ENCODE assay signal across 9 mouse cellular contexts in genomic region chr5:124186465-124186854, GRCm38 (mm10).
DNase-seq lines count a peak whose midpoint lies in the region; ATAC-seq lines count a peak whose summit lies in the region.
"Had no signal": no experiment of that assay in that cellular context is flagged by ENCODE, and none has a peak within 500 bp of the region (broad histone marks: within the 10 kb centered on the region; RNA-seq: fewer than 3 reads in every experiment).

No protein-coding gene starts in this region.

- intact Hi-C loops in heart, postnatal 14 days (cut with DNase I) = no loop called here

- peak overlapping the region; percentile 90 to 92 for H3K27ac ChIP-seq in heart, embryonic 14.5 days (replicated peaks in 1 of 2; ENCODE audit: control insufficient read depth in 1 of 2, insufficient read depth in 1 of 2, low read depth in 2 of 2, low read length in 2 of 2)
- 0 out of 2 replicates have a peak overlapping the region, but pooled peaks have one; percentile 38 for H3K27ac ChIP-seq in limb, embryonic 10.5 days

- H3K36me3 ChIP-seq in heart, embryonic 14.5 days (ENCODE audit: control insufficient read depth, insufficient read depth, low read length) = no peaks in the 10 kb centered on the region
- H3K36me3 ChIP-seq in limb, embryonic 10.5 days = no peaks in the 10 kb centered on the region

- peak overlapping the region; percentile 71 for H3K9ac ChIP-seq in heart, embryonic 14.5 days (ENCODE audit: low read length)

- H3K27me3 ChIP-seq in heart, embryonic 14.5 days (ENCODE audit: control insufficient read depth, insufficient read depth, low read length) = no peaks in the 10 kb centered on the region
- H3K27me3 ChIP-seq in limb, embryonic 10.5 days (ENCODE audit: low read depth, poor library complexity, severe bottlenecking) = peaks cover 36% of the 10 kb centered on the region
- H3K27me3 ChIP-seq: CH12.LX had no signal

- whole genome bisulfite sequencing in heart, embryonic 14.5 days = 49% methylated on average over 10 of the region's 10 CpGs
- 63% methylated on average over 10 of the region's 10 CpGs for WGBS in limb, embryonic 10.5 days

- H3K9me3 ChIP-seq in heart, embryonic 14.5 days (ENCODE audit: control insufficient read depth, low read length) = no peaks in the 10 kb centered on the region
- H3K9me3 ChIP-seq in limb, embryonic 10.5 days (replicated peaks) = no peaks in the 10 kb centered on the region

- DNase-seq in heart, postnatal 14 days = no peak
- peak; percentile 55 for DNase-seq in cerebellum, adult 11 months
- peak; percentile 50 to 51 for DNase-seq in frontal cortex, postnatal 14 days (ENCODE audit: low spot score in 2 of 2)
- DNase-seq in limb, embryonic 10.5 days (ENCODE audit: low spot score) = no peak
- DNase-seq in thymus, postnatal 14 days = peak; percentile 52
- DNase-seq in gastrocnemius, postnatal 10 days = no peak
- DNase-seq in embryo, embryonic 10.5 days (ENCODE audit: low spot score) = no peak

- H3K4me3 ChIP-seq in heart, embryonic 14.5 days (ENCODE audit: control insufficient read depth in 1 of 2, insufficient read depth in 1 of 2, low read depth in 1 of 2, low read length in 2 of 2) = peak overlapping the region; percentile 10 to 17; a peak in 2 of 4 replicates
- peak overlapping the region; percentile 32 for H3K4me3 ChIP-seq in limb, embryonic 10.5 days

- no peak for ATAC-seq in heart, embryonic 14.5 days (ENCODE audit: insufficient number of reproducible peaks, insufficient read depth, low FRiP score, low read depth)

- peaks cover 48 to 72% of the 10 kb centered on the region in 2 experiments for H3K4me1 ChIP-seq in heart, embryonic 14.5 days (ENCODE audit: control insufficient read depth in 2 of 2, insufficient read depth in 2 of 2, low read length in 2 of 2)
- peaks cover 38% of the 10 kb centered on the region for H3K4me1 ChIP-seq in limb, embryonic 10.5 days

- H3K4me2 ChIP-seq in heart, embryonic 14.5 days (ENCODE audit: low read length) = peak overlapping the region; percentile 57

Comparison
In these comparisons a context has a peak if more than half of its experiments do, and no peak if none do; other contexts are left out.
1. DNase-seq: peak in cerebellum, adult 11 months (single experiment), frontal cortex, postnatal 14 days (2 of 2) and thymus, postnatal 14 days (single experiment); none in heart, postnatal 14 days (0 of 2), limb, embryonic 10.5 days (single experiment), gastrocnemius, postnatal 10 days (single experiment) and embryo, embryonic 10.5 days (single experiment).